14 mouse cellular contexts compared by ENCODE assay signal in genomic region chr6:16995495-16995936, GRCm38 (mm10).
A peak's percentile ranks its signal among the peaks of the same experiment; 100 is the strongest.
DNase-seq lines count a peak whose midpoint lies in the region; ATAC-seq lines count a peak whose summit lies in the region.
"Had no signal": no experiment of that assay in that cellular context is flagged by ENCODE, and none has a peak within 500 bp of the region (broad histone marks: within the 10 kb centered on the region; RNA-seq: fewer than 3 reads in every experiment).

No protein-coding gene starts in this region.

- 34% methylated on average over 10 of the region's 10 CpGs for WGBS in lung, embryonic 15.5 days
- under 1% methylated on average over 10 of the region's 10 CpGs for WGBS in forebrain, embryonic 14.5 days
- WGBS in midbrain, embryonic 10.5 days: 21% methylated on average over 10 of the region's 10 CpGs
- 12% methylated on average over 10 of the region's 10 CpGs for WGBS in neural tube, embryonic 15.5 days

- 0 out of 2 replicates have a peak, but pooled peaks cover 3% of the 10 kb centered on the region for H3K4me1 ChIP-seq in lung, embryonic 15.5 days
- H3K4me1 ChIP-seq in forebrain, embryonic 14.5 days (ENCODE audit: control insufficient read depth, insufficient read depth, low read length): peaks cover 4% of the 10 kb centered on the region
- peaks cover 51% of the 10 kb centered on the region for H3K4me1 ChIP-seq in midbrain, embryonic 10.5 days
- peaks cover 6% of the 10 kb centered on the region; the same call in 1 of the 2 replicates for H3K4me1 ChIP-seq in neural tube, embryonic 15.5 days
- H3K4me1 ChIP-seq: liver, embryonic 12.5 days had no signal

- no peak overlapping the region for H3K4me3 ChIP-seq in lung, embryonic 15.5 days
- peak overlapping the region; percentile 13 for H3K4me3 ChIP-seq in forebrain, embryonic 14.5 days (ENCODE audit: low read depth, low read length)
- peak overlapping the region; percentile 44 for H3K4me3 ChIP-seq in midbrain, embryonic 10.5 days
- peak overlapping the region; percentile 24; the same call in 1 of the 2 replicates for H3K4me3 ChIP-seq in neural tube, embryonic 15.5 days (replicated peaks)
- H3K4me3 ChIP-seq: liver, embryonic 12.5 days had no signal

- DNase-seq in lung, postnatal 14 days: no peak
- peak; percentile 48 for DNase-seq in forebrain, embryonic 14.5 days (ENCODE audit: low spot score)
- peak; percentile 66 for DNase-seq in midbrain, embryonic 10.5 days (ENCODE audit: low spot score)
- no peak for DNase-seq in lung, postnatal 25 days (ENCODE audit: low spot score)
- no peak for DNase-seq in adrenal gland, postnatal 25 days
- DNase-seq in right cerebral cortex, postnatal 25 days: no peak
- DNase-seq: B cell, adult 2 months; cerebellum, adult 11-12 months; gastrocnemius, postnatal 36 days; right cerebral cortex, adult 18-20 months had no signal

- H3K36me3 ChIP-seq in lung, embryonic 15.5 days: no peaks in the 10 kb centered on the region
- no peaks in the 10 kb centered on the region for H3K36me3 ChIP-seq in forebrain, embryonic 14.5 days (ENCODE audit: control insufficient read depth, insufficient read depth, low read length)
- no peaks in the 10 kb centered on the region for H3K36me3 ChIP-seq in midbrain, embryonic 10.5 days
- H3K36me3 ChIP-seq in neural tube, embryonic 15.5 days: no peaks in the 10 kb centered on the region
- H3K36me3 ChIP-seq: liver, embryonic 12.5 days had no signal

- no peak for ATAC-seq in lung, embryonic 15.5 days (ENCODE audit: borderline replicate concordance, extremely low read depth, low FRiP score, low TSS enrichment)
- peak; percentile 57 for ATAC-seq in forebrain, embryonic 14.5 days
- ATAC-seq in neural tube, embryonic 15.5 days (ENCODE audit: low FRiP score): peak; percentile 48; the same call in 1 of the 2 replicates
- ATAC-seq: liver, embryonic 12.5 days had no signal

- H3K27ac ChIP-seq in lung, embryonic 15.5 days: no peak overlapping the region
- peak overlapping the region; percentile 41; the same call in 1 of the 2 replicates for H3K27ac ChIP-seq in forebrain, embryonic 14.5 days (ENCODE audit: low read depth, low read length)
- H3K27ac ChIP-seq in midbrain, embryonic 10.5 days (replicated peaks): peak overlapping the region; percentile 85
- H3K27ac ChIP-seq in neural tube, embryonic 15.5 days (replicated peaks): no peak overlapping the region
- H3K27ac ChIP-seq: kidney, postnatal 0 days; liver, embryonic 12.5 days had no signal

- no peaks in the 10 kb centered on the region for H3K27me3 ChIP-seq in lung, embryonic 15.5 days
- peaks cover 5% of the 10 kb centered on the region; the same call in 1 of the 2 replicates for H3K27me3 ChIP-seq in forebrain, embryonic 14.5 days (replicated peaks; ENCODE audit: control insufficient read depth, insufficient read depth, low read length)
- H3K27me3 ChIP-seq in midbrain, embryonic 10.5 days (ENCODE audit: low read depth, poor library complexity, severe bottlenecking): 0 out of 2 replicates have a peak, but pooled peaks cover 7% of the 10 kb centered on the region
- H3K27me3 ChIP-seq in neural tube, embryonic 15.5 days (replicated peaks): no peaks in the 10 kb centered on the region
- H3K27me3 ChIP-seq: liver, embryonic 12.5 days had no signal

- peak overlapping the region; percentile 31 for H3K4me2 ChIP-seq in lung, embryonic 15.5 days
- peak overlapping the region; percentile 49 for H3K4me2 ChIP-seq in forebrain, embryonic 14.5 days (ENCODE audit: low read length)
- peak overlapping the region; percentile 54 for H3K4me2 ChIP-seq in neural tube, embryonic 15.5 days
- H3K4me2 ChIP-seq: liver, embryonic 12.5 days had no signal

- no peaks in the 10 kb centered on the region for H3K9me3 ChIP-seq in lung, embryonic 15.5 days
- H3K9me3 ChIP-seq in forebrain, embryonic 14.5 days (replicated peaks; ENCODE audit: control insufficient read depth, low read length): no peaks in the 10 kb centered on the region
- H3K9me3 ChIP-seq in midbrain, embryonic 10.5 days (replicated peaks): no peaks in the 10 kb centered on the region
- H3K9me3 ChIP-seq in neural tube, embryonic 15.5 days (replicated peaks): no peaks in the 10 kb centered on the region
- H3K9me3 ChIP-seq: liver, embryonic 12.5 days had no signal

- no peak overlapping the region for H3K9ac ChIP-seq in lung, embryonic 15.5 days
- H3K9ac ChIP-seq in forebrain, embryonic 14.5 days (ENCODE audit: low read length): peak overlapping the region; percentile 38; the same call in 1 of the 2 replicates
- H3K9ac ChIP-seq in neural tube, embryonic 15.5 days (replicated peaks): no peak overlapping the region
- H3K9ac ChIP-seq: liver, embryonic 12.5 days had no signal

Comparison
In these comparisons a context has a peak if more than half of its experiments do, and no peak if none do; other contexts are left out.
1. H3K27ac ChIP-seq: peak in forebrain, embryonic 14.5 days (single experiment) and midbrain, embryonic 10.5 days (single experiment); none in lung, embryonic 15.5 days (single experiment) and neural tube, embryonic 15.5 days (single experiment).
2. DNase-seq: peak in forebrain, embryonic 14.5 days (single experiment) and midbrain, embryonic 10.5 days (single experiment); none in lung, postnatal 14 days (single experiment), lung, postnatal 25 days (single experiment), adrenal gland, postnatal 25 days (single experiment) and right cerebral cortex, postnatal 25 days (single experiment).
3. Peak in every context shown above with its lines, with median percentiles within 50 percentile points of each other: H3K4me2 ChIP-seq.